Mouse (Mus musculus) erythroblast, embryonic 14.5 days (primary cell): ENCODE data around the gene Pacrg. TPM values are rescaled to one million over a fixed set of nuclear protein-coding genes. Genes with fewer than 3 reads are reported as not detected.

ENCODE experiments used
- H3K27me3 ChIP-seq: 2 replicates; pipeline ENCODE4 v1.6.1; 2012; ENCODE audit warnings: inconsistent platforms; ENCODE audit not compliant: control insufficient read depth
- H3K36me3 ChIP-seq: 2 replicates; pipeline ENCODE4 v1.6.1; 2012; ENCODE audit warnings: mild to moderate bottlenecking, inconsistent platforms; ENCODE audit not compliant: control insufficient read depth
- H3K4me1 ChIP-seq: 2 replicates; pipeline ENCODE4 v1.6.1; 2012; ENCODE audit warnings: inconsistent platforms; ENCODE audit not compliant: control insufficient read depth
- H3K4me3 ChIP-seq: replicated peaks from 2 replicates; pipeline ENCODE3; 2012; ENCODE audit warnings: moderate library complexity, mild to moderate bottlenecking, inconsistent platforms
- H3K9me3 ChIP-seq: 2 replicates; pipeline ENCODE4 v1.6.1; 2012; ENCODE audit warnings: low read length, inconsistent platforms, mixed read lengths; ENCODE audit not compliant: control insufficient read depth
- GATA1 ChIP-seq: IDR thresholded peaks from 2 replicates; pipeline ENCODE4 v1.6.1; 2012; ENCODE audit warnings: low read length, inconsistent platforms, mixed read lengths
- TAL1 ChIP-seq: IDR thresholded peaks from 3 replicates; pipeline ENCODE4 v1.6.1; 2012; ENCODE audit warnings: low read length, inconsistent platforms, mixed read lengths
- polyA plus RNA-seq: library from polyadenylated mRNA; stranded (reverse); fragments of >175 nt; gene quantifications from 2 replicates; pipeline ENCODE4 v1.2.3, GENCODE M21; 2012

Gene Pacrg
- polyA plus RNA-seq, 1 experiment = not detected

DNA sequence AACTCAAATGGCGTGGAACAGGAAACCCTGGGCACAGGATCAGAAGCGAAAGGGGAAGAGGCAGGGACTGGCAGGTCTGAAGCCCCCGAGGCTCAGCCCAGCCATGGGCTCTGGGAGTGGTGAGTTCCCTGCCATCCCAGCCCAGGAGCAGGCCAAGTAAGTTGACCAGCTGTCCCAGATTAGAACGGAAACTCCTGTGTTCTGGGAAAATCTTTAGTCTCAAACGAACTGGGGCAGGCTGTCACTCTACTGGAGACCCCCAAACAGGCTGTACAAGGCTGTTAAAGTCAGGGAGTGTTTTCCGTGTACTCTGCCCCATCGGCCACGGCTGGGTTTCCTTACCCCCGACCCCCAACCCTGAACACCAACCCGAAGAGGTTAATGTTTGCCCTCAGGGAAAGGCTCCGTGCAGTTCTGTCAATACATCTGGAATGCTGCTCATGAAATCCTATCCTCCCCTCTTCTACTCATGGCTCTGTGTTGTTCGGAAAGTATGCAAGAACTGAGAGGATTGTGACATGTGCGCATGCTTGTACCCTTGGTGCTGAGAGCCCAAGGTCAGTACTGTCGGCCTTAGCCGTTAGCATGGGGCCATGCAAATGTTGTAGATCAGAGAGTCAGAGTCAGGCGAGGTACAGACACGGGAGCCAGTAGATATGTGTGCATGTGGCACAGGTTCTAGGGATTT is 360.9 kb downstream of the Pacrg start:
- Histone ChIP-seq H3K4me1 (no peaks in the 10 kb centered on the region), H3K4me3 (no peak overlapping the region), H3K27me3 (no peaks in the 10 kb centered on the region), H3K36me3 (no peaks in the 10 kb centered on the region), H3K9me3 (no peaks in the 10 kb centered on the region)
- TF ChIP-seq GATA1 = no peak
- no peak for TF ChIP-seq TAL1

DNA sequence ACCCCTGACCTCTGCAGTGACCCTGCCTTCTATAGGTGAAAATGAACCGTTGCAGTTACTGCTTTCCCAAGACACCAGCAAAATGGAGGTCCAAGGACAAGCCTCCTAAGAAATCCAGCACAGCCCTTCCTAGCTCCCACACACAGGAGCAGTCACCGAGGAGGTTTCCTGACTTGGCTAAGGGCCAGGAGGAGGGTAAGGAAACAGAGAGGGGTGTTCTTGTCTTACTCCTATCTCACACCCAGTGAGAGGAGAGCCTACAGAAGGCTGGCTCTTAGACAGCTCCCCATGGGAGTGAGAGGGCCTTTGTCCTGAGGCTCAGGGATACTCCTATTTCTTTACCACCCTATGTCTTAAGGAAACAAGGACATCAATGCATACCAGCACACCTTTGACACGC is 361.7 kb downstream of the Pacrg start:
- no peaks in the 10 kb centered on the region for H3K9me3 ChIP-seq

DNA sequence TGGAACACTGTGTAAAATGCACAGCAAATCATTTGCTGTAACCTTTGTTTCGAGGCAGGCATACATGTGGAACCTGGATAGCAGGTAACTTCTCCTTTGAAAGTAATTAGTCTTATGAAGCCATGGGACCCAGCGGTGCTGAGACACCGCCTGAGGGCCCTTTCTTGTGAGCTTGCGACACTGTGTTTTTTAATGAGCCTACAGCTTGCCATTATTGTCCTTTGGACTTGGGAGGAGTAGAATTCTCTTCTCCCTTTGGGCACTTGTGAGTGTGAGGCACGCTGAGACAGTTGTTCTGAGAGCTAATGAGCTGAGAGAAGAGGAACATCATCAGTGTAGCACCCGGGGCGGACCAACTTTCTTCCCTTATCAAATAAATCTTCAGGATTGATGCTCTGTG is 363.3 kb downstream of the Pacrg start:
- H3K4me1 ChIP-seq = no peaks in the 10 kb centered on the region
- H3K27me3 ChIP-seq = no peaks in the 10 kb centered on the region
- no peak for TF ChIP-seq GATA1
- TF ChIP-seq TAL1 = no peak

More for the DNA sequence above, 361.7 kb downstream of the Pacrg start:
- Histone ChIP-seq H3K27me3 (no peaks in the 10 kb centered on the region), H3K4me1 (no peaks in the 10 kb centered on the region), H3K4me3 (no peak overlapping the region), H3K36me3 (no peaks in the 10 kb centered on the region)
- no peak for TF ChIP-seq TAL1
- no peak for TF ChIP-seq GATA1

DNA sequence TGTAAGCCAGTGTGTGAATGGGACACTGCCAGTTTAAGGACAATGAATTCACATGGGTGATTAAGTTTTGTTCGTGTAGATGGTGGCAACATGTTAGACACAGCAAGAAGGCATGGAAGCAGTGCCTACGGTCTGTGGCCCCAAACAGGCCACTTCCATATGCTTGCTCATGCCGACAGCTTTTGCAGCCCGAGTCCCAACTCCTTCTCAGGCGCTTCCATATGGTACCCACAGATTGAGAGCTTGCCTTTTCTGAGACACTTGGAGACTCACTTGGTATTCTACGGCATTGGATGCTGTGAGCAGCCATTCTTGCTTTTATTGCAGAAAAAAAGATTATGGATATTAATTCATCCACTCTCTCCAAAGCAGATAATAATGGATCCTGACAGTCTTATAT is 365.1 kb downstream of the Pacrg start:
- Histone ChIP-seq H3K9me3 (no peaks in the 10 kb centered on the region), H3K36me3 (no peaks in the 10 kb centered on the region), H3K4me1 (no peaks in the 10 kb centered on the region), H3K4me3 (no peak overlapping the region), H3K27me3 (no peaks in the 10 kb centered on the region)
- TF ChIP-seq TAL1 (no peak), GATA1 (no peak)

More for the DNA sequence above, 363.3 kb downstream of the Pacrg start:
- Histone ChIP-seq H3K9me3 (no peaks in the 10 kb centered on the region), H3K4me3 (no peak overlapping the region), H3K36me3 (no peaks in the 10 kb centered on the region)

DNA sequence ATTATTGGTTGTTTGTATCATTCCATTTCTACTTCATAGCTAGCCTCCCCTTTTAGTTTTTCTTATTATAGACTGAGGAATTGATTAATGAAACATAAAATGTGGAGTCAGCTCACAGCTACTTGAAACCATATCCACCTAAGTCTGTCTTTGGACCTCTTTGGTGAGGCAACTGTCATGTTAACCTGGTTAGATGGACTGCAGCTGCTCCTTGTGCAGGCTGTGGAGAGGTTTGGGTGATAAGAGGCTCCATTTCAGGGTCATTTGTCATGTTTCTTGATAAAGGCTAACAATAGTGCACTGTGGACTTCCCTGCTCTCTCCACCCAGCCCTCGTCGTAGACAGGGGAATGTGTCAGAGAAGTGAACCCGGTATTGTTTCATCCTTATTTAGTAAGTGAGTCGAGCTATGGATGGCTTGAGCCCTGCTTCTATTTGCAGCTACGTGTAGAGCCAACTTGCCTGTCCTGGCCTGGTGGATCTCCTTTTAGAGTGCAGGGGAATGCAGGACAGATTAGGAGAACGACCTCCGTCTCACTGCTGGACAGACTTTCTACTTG is 366.2 kb downstream of the Pacrg start:
- H3K4me3 ChIP-seq = no peak overlapping the region
- H3K27me3 ChIP-seq = no peaks in the 10 kb centered on the region
- H3K4me1 ChIP-seq = no peaks in the 10 kb centered on the region
- TF ChIP-seq GATA1 = no peak
- no peak for TF ChIP-seq TAL1
- H3K36me3 ChIP-seq = no peaks in the 10 kb centered on the region
- H3K9me3 ChIP-seq = no peaks in the 10 kb centered on the region

DNA sequence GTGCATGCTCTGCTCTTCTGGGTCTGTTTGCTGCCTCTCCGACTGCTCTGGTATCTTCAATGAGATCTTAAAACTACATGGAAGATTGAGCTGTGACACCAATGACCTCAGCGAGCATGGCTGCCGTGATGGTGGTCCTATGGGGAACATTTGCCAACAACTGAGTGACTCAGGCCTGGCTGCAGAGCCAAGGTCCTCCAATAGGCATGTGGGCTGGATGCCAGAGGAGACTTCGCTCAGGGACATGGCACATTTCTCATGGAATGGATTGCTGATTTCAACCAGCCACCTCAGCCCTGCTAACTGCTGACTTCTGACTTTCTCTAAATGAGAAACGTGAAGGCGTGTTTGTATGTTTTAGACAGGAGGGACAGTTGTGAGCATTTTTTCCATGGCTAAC is 366.9 kb downstream of the Pacrg start:
- Histone ChIP-seq H3K36me3 (no peaks in the 10 kb centered on the region), H3K4me1 (no peaks in the 10 kb centered on the region), H3K27me3 (no peaks in the 10 kb centered on the region), H3K4me3 (no peak overlapping the region), H3K9me3 (no peaks in the 10 kb centered on the region)
- TF ChIP-seq TAL1 (no peak), GATA1 (no peak)

DNA sequence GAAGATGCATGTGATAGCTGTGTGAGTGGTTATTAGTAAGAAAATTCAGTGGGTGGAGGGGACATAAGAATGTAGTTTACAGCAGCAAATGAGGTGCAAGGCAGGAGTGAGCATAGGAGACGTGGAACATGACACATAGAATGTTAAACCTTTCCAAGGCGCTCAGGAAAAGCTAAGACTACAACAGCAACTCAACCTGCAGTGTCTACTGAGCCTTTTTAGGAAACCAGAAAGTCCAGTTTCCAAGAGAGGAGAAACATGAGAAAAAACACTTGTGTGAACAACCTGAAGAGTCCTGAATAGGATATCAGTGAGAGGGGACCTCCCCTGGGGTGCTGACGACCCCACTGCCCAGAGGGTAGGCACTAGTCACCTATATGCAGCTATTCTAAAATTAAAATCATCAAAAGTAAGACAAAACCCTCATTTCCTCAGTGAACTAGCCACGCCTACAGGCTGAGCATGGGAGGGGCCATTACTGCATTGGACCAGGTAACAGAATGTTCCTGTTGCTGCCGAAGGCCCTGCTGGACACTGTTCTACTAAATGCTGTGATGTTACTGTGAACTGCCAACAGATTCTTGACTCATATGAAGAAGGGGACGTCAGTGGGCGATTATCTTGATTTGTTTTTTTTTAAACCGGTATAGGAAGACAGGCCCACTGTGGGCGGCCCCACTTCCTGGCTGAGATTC is 370.1 kb downstream of the Pacrg start:
- no peaks in the 10 kb centered on the region for H3K4me1 ChIP-seq
- H3K9me3 ChIP-seq = no peaks in the 10 kb centered on the region
- no peaks in the 10 kb centered on the region for H3K36me3 ChIP-seq
- H3K4me3 ChIP-seq = no peak overlapping the region
- H3K27me3 ChIP-seq = no peaks in the 10 kb centered on the region
- TF ChIP-seq TAL1 (no peak), GATA1 (no peak)

DNA sequence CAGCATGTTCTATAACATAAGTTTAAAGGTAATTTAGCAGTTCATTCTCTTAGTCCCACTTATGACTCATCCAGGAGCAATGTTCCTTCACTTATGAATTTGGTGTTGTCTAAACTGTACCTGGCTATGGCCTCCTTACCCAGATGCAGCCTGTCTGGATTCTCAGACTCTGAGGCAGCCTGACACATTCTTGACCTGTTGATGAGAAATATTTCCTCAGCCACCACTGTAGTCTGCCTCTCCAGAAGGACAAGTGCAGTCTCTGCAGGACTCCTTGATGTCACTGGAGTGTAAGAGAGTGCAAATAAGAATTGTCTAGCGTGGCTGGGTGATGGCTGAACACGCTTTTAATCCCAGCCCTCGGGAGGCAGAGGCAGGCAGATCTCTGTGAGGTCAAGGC is 373.0 kb downstream of the Pacrg start:
- H3K4me1 ChIP-seq = no peaks in the 10 kb centered on the region
- TF ChIP-seq TAL1 (no peak), GATA1 (no peak)
- H3K9me3 ChIP-seq = no peaks in the 10 kb centered on the region
- H3K4me3 ChIP-seq = no peak overlapping the region
- H3K36me3 ChIP-seq = no peaks in the 10 kb centered on the region
- no peaks in the 10 kb centered on the region for H3K27me3 ChIP-seq

DNA sequence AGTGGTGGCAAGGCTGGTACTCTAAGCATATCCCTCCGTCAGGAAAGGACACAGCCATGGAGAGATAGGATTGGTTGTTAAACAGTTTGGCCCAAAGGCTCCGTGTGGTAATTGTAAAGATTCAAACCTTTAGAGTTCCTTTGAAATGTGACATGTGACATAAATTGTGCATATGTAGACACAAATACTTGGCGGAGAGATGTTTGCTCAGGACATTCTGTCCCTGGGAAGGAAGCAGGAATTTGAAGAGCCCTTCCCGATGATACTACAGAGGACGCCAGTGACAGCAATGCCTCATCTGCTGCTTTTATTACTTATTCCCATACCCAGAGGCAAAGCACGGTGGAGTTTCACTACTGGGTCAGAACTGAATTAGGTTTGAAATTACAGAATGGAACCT is 374.6 kb downstream of the Pacrg start:
- H3K36me3 ChIP-seq = no peaks in the 10 kb centered on the region
- H3K9me3 ChIP-seq = no peaks in the 10 kb centered on the region
- TF ChIP-seq TAL1 (no peak), GATA1 (no peak)
- H3K4me1 ChIP-seq = no peaks in the 10 kb centered on the region
- no peaks in the 10 kb centered on the region for H3K27me3 ChIP-seq
- no peak overlapping the region for H3K4me3 ChIP-seq
